Mouse (Mus musculus) adrenal gland, postnatal 10 days (tissue): Measurements from ENCODE around the gene Trpv4. TPM values are rescaled to one million over a fixed set of nuclear protein-coding genes. Genes with fewer than 3 reads are reported as not detected.

Experiments
- DNase-seq: peaks from one replicate; pipeline ENCODE4 v3.0.0; 2021; ENCODE audit warnings: mixed read lengths
- total RNA-seq, 2 experiments: library from RNA; stranded (reverse); gene quantifications; 2 replicates each; pipeline ENCODE4 v1.2.3; 2021

The Trpv4 gene
- total RNA-seq, 2 experiments from 2014 or later, result 2.8 to 2.9 TPM

- DNase-seq, result no peak
Observed at GRCm38 (mm10) chr5:114669014-114669413, 10.8 kb upstream of the Trpv4 start.

- DNase-seq, result peak; percentile 99
Observed at GRCm38 (mm10) chr5:114667228-114667856, 9.1 kb upstream of the Trpv4 start.

GRCm38 (mm10) chr5:114666659-114667058 lies 8.4 kb upstream of the Trpv4 start:
- no peak for DNase-seq

- no peak for DNase-seq
Observed at GRCm38 (mm10) chr5:114664750-114665149, 6.5 kb upstream of the Trpv4 start.

GRCm38 (mm10) chr5:114664139-114664538 lies 5.9 kb upstream of the Trpv4 start:
- DNase-seq, result no peak

- DNase-seq, result no peak
Observed at GRCm38 (mm10) chr5:114661029-114661428, 2.8 kb upstream of the Trpv4 start.

GRCm38 (mm10) chr5:114657426-114657825 lies 795 bp downstream of the Trpv4 start:
- DNase-seq, result peak; percentile 33

GRCm38 (mm10) chr5:114656305-114656704 lies 1.9 kb downstream of the Trpv4 start:
- no peak for DNase-seq

GRCm38 (mm10) chr5:114655721-114656120 lies 2.5 kb downstream of the Trpv4 start:
- DNase-seq, result no peak

- DNase-seq, result no peak
Observed at GRCm38 (mm10) chr5:114653656-114654437, 4.4 kb downstream of the Trpv4 start.

- DNase-seq, result no peak
Observed at GRCm38 (mm10) chr5:114651449-114651848, 6.8 kb downstream of the Trpv4 start.

GRCm38 (mm10) chr5:114651002-114651401 lies 7.2 kb downstream of the Trpv4 start:
- no peak for DNase-seq

- no peak for DNase-seq
Observed at GRCm38 (mm10) chr5:114648728-114649311, 9.4 kb downstream of the Trpv4 start.

- DNase-seq, result peak; percentile 53
Observed at GRCm38 (mm10) chr5:114647211-114647974, 10.8 kb downstream of the Trpv4 start.

- no peak for DNase-seq
Observed at GRCm38 (mm10) chr5:114645916-114646315, 12.3 kb downstream of the Trpv4 start.

GRCm38 (mm10) chr5:114644918-114645317 lies 13.3 kb downstream of the Trpv4 start:
- no peak for DNase-seq

- no peak for DNase-seq
Observed at GRCm38 (mm10) chr5:114640809-114641208, 17.4 kb downstream of the Trpv4 start.

GRCm38 (mm10) chr5:114639645-114639957 lies 18.6 kb downstream of the Trpv4 start:
- DNase-seq, result no peak

- peak; percentile 93 for DNase-seq
Observed at GRCm38 (mm10) chr5:114638769-114639644, 19.2 kb downstream of the Trpv4 start.

- DNase-seq, result no peak
Observed at GRCm38 (mm10) chr5:114636091-114636490, 22.1 kb downstream of the Trpv4 start.

GRCm38 (mm10) chr5:114631336-114631735 lies 26.9 kb downstream of the Trpv4 start:
- DNase-seq, result peak; percentile 42

- DNase-seq, result peak; percentile 76
Observed at GRCm38 (mm10) chr5:114625590-114625989, 32.6 kb downstream of the Trpv4 start.
